Mouse (Mus musculus) right cerebral cortex, adult 2 months (tissue): Measurements from ENCODE around the gene Tmprss12.
"Not testable (repeated sequence)": the region's sequence is repeated elsewhere in the genome, so short reads cannot be mapped to it uniquely, and the experiment has no call there.

Source experiments
- DNase-seq, 2 experiments: peaks; one replicate each; pipeline ENCODE4 v3.0.0; 2021 to 2022; ENCODE audit warnings: low spot score in 2 of 2

Gene Tmprss12

DNA sequence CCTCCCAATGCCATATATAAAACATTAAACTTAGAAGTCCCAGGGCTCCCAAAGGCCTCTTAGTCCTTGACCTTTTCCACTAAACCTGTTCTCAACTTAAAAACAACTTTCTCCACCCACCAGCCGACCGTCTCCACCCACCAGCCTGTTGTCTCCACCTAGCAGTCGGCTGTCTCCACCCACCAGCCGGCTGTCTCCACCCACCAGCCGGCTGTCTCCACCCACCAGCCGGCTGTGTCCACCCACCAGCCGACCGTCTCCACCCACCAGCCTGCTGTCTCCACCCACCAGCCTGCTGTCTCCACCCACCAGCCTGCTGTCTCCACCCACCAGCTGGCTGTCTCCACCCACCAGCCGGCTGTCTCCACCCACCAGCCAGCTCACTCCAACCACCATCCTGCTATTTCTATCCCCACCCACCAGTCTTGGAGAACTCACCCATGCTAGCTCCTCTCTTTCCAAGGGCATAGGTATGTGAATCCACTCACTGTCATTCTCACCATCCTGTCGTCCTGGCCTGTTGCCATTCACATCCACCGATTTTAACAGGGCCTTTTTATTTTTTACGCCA lies 43.5 kb downstream of the Tmprss12 start:
- peak in 1 of 2 experiments; percentile 36 for DNase-seq

DNA sequence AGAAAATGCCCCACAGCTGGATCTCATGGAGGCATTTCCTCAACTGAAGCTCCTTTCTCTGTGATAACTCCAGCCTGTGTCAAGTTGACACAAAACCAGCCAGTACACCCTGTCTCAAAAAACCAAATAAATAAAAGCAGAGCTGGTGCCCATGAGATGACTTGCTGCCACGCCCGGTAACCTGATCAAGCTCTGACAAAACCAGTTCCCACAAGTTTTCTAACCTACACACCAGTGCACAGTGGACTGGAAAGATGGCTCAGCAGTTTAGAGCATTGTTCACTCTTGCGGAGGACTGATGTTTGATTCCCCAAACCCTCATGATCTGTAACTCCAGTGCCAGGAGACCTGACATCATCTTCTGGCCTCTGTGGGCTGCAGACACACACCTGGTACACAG lies 44.6 kb downstream of the Tmprss12 start:
- DNase-seq, result no peak

DNA sequence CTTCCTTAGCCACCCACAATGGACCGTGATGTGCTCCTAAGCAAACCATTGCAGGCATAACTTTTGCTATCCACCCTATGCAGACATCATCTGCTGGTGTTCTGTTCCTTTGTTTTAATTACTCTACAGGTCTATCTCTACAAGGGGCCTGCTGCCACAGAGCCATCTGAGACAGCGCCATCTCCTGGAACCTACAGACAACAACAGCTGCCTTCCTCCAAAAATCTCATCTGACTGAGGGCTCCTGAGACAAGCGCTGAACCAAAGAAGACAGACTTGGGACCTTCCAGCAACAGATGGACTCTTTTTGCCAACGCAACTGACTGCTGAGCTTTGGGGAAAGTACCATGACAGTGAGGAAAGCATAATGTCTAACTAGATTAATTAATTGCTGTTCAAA lies 47.5 kb downstream of the Tmprss12 start:
- not testable (repeated sequence) for DNase-seq

DNA sequence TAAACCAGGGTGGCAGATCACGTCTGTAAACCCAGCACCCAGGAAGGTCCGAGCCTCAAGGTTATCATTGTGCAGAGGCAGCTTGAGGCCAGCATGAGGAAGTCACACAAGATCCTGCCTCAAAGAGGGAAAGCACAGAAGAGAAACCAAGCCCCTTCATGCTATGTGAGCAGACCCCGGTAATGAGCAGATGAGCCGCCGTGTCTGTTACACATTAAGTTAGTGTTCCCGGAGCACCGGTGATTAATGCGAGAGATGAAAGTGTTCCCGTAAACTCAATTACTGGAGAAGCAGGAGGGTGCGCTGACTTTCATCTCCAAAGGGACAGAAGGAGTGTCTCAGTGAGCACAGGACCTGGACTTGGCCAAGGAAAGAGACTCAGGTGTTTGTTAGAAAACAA lies 48.7 kb downstream of the Tmprss12 start:
- not testable (repeated sequence) for DNase-seq

DNA sequence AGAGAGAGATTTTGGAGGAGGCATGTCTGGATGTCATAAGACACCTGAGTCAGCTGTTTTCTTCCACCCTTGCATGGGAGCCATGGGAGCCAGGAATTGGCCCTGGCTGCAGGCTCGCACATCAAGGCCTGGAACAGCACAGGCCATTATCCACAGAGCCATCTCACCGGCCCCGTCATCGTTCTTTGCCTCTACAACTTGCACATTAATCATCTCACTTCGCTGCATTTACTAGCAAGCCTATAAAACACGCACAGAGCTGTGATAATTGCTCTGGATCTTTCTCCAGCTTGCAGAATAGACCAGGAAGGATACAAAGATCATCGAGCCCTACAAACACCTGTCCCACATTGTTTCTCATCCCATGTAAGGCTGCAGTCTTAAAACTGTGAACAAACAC lies 50.1 kb downstream of the Tmprss12 start:
- no peak for DNase-seq

DNA sequence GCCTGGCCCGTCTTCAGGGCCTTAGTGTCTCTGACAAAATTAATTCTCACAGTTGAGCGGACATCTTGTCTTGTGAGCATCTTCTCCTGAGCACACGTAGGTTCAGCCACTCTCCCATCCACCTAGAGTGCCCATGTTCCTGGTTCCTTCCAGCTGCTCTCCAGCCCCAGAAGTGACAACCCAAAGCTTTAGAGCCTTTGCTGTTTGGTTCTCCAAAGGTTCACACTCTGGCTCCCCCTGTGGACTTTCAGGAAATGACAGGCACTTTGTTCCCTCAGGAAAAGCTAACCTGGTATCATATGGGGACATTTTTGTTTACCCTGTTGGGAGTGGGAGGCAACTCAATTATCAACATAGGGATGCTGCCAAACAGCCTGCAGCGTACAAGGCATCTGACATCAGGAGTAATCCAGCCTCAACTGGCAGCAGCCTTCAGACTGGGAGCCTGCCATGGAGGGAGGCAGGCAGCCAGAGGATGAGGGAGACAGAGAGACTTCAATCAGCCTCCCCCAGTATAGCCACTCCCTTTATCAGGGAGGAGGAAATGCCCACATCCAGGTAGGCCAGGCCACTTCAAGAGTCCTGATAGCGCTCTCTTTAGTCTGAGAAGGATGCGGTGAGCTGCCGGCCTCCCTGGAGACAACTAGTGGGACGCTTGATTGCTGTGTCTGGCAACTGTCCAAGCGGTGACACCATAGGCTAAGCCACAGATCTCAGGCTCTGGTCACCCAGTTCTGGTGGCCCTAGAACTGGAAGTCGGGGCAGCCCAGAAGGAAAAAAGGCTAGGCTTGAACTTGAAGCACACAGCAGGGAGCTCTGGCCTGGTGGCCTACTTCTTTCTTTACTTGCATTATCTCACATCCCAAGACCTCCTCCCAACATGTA lies 51.7 kb downstream of the Tmprss12 start:
- DNase-seq, result not testable (repeated sequence)

DNA sequence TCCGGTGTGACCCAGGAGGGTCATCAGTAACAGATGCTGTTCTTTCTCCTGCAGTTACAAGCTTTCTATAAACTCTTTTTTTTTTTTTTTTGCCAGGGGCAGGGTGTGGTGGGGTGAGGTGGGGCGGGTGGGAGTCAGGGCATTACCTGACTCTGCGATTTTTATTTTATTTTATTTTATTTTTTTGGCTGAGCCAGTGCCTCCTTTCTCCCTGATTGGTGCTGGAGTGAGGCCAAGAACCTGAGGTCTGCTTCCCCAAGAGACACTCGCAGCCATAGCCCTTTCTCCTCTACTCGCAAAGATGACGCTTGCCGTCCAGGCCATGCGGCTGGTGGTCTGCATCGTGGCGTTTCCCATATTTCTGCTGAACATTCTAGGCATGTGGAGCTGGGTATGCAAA lies 54.0 kb downstream of the Tmprss12 start, which contains the start of gene Mettl7a3:
Mettl7a3 (plus strand) TSS at position 301 of the 400 bp plus-strand sequence.
- no peak for DNase-seq

DNA sequence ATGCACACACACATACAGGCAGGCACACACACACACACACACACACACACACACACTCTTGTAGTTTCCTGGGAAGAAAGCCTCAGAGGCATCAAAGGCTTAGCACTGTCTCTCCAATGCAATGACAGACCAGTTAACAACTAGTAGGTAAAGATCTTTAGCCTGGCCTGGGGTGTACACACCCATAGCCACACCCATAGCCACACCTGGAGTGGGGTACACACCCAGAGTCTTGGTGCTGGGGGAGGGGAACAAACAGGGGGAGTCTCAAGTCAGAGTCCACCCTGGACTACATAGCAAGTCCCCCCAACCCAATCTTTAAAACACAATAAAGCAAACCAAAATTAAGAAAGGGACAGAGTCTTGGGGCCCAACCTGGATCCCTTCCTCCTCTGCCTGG lies 56.7 kb downstream of the Tmprss12 start:
- not testable (repeated sequence) for DNase-seq

DNA sequence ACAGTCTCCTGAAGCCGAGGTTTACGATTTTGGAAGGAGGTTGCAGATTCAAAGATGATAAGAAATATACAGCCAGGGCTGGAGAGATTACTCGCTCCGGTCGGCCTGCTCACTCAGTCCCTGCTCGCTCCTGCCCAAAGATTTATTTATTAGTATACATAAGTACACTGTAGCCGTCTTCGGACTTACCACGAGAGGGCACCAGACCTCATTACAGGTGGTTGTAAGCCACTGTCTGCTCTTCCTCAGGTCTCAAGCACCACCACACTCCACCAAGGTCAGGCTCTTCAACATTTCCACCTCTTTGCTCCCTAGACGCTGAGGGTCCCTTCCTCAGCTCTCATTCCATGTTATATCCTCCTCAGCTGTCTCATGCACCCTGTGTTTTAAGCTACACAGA lies 57.2 kb downstream of the Tmprss12 start:
- DNase-seq, result peak; percentile 47 to 60

DNA sequence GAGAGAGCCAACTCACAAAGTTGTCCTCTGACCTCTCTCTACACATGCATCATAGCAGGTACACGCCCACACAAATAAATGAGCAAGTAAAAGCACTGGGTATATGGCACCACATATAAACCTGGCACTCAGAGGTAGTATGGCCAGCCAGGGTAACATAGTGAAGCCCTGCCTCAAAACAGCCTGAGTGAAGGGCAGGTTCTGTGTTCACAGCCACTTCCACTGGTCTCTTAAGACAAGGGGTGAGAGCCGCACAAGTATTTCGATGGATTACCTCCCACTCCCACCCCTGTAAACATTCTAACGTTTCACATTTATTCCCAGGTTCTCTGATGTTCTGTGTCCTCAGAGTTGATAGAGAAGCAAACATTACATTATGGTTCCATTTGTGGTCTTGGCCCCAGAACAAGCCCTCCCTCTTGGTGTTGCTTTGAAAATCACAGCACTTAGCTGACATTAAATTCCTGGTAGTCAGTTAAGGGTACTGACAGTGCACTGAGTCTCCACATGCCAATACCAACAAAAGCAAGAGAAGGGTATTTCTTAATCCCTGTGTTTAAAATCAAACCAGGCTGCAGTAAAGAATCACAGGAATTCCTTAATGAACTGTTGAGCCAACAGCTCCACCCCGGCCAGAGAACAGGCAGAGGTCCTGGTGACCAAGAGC lies 60.8 kb downstream of the Tmprss12 start:
- not testable (repeated sequence) for DNase-seq
